Mouse (Mus musculus) kidney, adult 2 months (tissue): ENCODE data around the gene 1810062G17Rik.

Experiments used
- CTCF ChIP-seq: fragments of 200-500 bp; conservative IDR thresholded peaks from 2 replicates; pipeline ENCODE4 v1.5.1; 2011; ENCODE audit warnings: low read depth, mild to moderate bottlenecking, control low read depth, low read length, moderate library complexity, mixed read lengths; ENCODE audit not compliant: insufficient read depth, insufficient read length
- POLR2A ChIP-seq: fragments of 200-500 bp; IDR thresholded peaks from one replicate; pipeline ENCODE4 v1.6.1; 2011; ENCODE audit warnings: low read depth, low read length, control low read depth

DNA sequence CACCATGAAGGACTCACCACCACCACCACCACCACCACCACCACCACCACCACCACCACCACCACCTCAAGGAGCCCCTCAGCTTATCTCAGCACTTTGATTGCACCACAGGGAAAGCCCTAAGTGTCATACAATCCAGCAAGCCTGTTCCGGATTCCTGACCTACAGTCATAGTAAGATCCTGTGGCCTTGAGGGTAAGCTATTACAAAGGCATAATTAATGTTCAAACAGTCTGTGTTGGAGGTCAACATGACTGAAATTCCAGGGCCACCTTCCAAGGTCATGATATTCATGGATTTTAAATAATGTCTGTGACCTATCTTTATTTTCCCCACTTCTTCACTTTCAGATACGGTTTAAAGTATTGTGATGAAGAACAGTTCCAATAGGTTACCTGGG is 4.7 kb downstream of the 1810062G17Rik start:
- TF ChIP-seq CTCF = no peak
- TF ChIP-seq POLR2A = no peak
